Mouse (Mus musculus): ENCODE data around the gene Stac2. TPM values are rescaled to one million over a fixed set of nuclear protein-coding genes. Genes with fewer than 3 reads are reported as not detected.

The Stac2 gene
- total and polyA plus RNA-seq, 3 experiments = 0.05 TPM; not detected in 2

DNA sequence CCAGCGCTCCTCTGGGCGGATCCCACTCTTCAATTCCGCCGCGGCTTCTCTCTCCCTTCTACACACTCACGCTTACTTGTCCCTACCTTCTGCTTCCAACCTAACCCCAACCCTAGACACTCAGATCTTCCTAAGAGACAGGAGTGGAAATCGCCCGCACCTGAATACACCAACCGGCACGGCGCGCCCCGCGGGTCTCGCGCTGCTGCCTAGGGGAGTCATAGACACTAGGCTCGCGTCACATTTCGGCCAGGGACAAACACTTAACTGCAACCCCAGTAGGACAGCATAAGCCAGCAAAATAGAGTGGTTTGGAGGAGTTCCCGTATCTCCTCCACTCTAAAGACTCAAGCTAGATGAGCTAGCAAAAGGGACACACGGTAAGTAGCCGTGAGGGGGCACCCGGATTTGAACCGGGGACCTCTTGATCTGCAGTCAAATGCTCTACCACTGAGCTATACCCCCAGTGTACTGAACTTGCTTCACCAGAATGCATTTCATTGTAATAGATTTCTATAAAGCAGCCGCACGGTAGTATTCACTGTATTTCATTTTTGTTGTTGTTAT lies 64.6 kb downstream of the Stac2 start:
- Histone ChIP-seq H3K27me3 (ENCODE audit: insufficient read depth, low read length) (peaks cover 41% of the 10 kb centered on the region), H3K4me1 (ENCODE audit: insufficient read depth, low read depth, low read length) (peaks cover 49% of the 10 kb centered on the region), H3K4me3 (ENCODE audit: low read depth, low read length) (peak overlapping the region; percentile 86), H3K9me3 (replicated peaks) (no peaks in the 10 kb centered on the region), H3K36me3 (replicated peaks) (peaks cover 5% of the 10 kb centered on the region)
- ATAC-seq (ENCODE audit: extremely low read depth, insufficient number of reproducible peaks, low FRiP score, poor library complexity, severe bottlenecking) (peak; percentile 32), DNase-seq (ENCODE audit: low spot score) (peak; percentile 61)
- TF ChIP-seq CTCF (IDR thresholded peaks at IDR 0.05; ENCODE audit: low read depth, low read length) (no peak), GATA1 (IDR thresholded peaks at IDR 0.05; ENCODE audit: borderline replicate concordance, low read length) (no peak), POLR2AphosphoS5 (IDR thresholded peaks at IDR 0.05; ENCODE audit: insufficient replicate concordance, low read depth, low read length) (no peak), GATA2 (IDR thresholded peaks at IDR 0.05; ENCODE audit: borderline replicate concordance, low read depth, low read length) (no peak), TAL1 (conservative IDR thresholded peaks at IDR 0.05; ENCODE audit: low read depth, low read length) (no peak)

DNA sequence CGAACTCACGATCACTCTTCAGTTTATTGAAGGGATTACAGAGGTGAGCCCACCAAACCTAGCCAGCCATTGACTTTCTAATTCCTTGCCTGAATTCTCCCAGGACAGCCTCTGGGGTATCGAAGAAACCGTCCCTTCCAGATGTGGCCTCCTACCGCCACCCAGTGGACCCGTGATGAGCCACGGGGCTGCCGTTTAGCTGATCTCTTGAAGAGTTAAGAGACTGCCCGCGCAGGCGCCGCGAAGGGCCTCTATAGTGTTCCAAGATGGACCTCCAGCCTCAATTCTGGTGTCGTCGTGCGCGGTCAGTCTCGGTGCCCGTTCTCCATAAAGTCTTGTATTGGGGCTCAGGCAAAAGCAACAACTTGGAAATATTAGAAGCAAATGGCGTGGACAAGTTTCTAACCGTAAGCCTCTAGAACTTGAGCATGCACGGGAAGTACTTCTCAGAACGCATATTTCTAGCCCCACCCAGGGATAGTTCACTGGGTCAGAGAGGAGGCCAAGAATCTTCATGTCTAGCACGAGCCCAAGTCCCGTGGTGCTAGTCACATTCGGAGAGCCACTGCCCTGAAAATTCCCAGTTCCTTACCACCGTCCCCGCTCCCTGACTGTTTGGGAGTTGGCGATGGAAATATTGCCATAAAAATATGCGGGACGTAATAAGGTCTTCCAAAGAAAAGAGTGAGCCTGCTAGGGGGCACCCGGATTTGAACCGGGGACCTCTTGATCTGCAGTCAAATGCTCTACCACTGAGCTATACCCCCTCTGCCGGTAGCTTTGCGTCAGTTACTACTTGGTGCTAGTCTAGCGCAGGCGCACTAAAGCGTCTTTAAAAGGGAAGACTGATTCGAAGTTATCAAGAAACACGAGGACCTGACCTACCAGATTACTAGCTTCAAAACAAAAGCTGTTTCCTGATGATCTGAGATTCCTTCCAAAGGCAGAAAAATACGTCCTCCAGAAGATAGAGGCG lies 65.4 kb downstream of the Stac2 start:
- Histone ChIP-seq H3K27me3 (ENCODE audit: insufficient read depth, low read length) (peaks cover 42% of the 10 kb centered on the region), H3K9me3 (replicated peaks) (no peaks in the 10 kb centered on the region), H3K4me1 (ENCODE audit: insufficient read depth, low read depth, low read length) (peaks cover 49% of the 10 kb centered on the region), H3K4me3 (ENCODE audit: low read depth, low read length) (peak overlapping the region; percentile 86), H3K36me3 (replicated peaks) (peaks cover 5% of the 10 kb centered on the region)
- TF ChIP-seq TAL1 (conservative IDR thresholded peaks at IDR 0.05; ENCODE audit: low read depth, low read length) (no peak), CTCF (IDR thresholded peaks at IDR 0.05; ENCODE audit: low read depth, low read length) (0 out of 2 replicates have a peak, but pooled peaks have one; percentile 40)
- DNase-seq (ENCODE audit: low spot score) (peak; percentile 88), ATAC-seq (ENCODE audit: extremely low read depth, insufficient number of reproducible peaks, low FRiP score, poor library complexity, severe bottlenecking) (peak; percentile 67)

DNA sequence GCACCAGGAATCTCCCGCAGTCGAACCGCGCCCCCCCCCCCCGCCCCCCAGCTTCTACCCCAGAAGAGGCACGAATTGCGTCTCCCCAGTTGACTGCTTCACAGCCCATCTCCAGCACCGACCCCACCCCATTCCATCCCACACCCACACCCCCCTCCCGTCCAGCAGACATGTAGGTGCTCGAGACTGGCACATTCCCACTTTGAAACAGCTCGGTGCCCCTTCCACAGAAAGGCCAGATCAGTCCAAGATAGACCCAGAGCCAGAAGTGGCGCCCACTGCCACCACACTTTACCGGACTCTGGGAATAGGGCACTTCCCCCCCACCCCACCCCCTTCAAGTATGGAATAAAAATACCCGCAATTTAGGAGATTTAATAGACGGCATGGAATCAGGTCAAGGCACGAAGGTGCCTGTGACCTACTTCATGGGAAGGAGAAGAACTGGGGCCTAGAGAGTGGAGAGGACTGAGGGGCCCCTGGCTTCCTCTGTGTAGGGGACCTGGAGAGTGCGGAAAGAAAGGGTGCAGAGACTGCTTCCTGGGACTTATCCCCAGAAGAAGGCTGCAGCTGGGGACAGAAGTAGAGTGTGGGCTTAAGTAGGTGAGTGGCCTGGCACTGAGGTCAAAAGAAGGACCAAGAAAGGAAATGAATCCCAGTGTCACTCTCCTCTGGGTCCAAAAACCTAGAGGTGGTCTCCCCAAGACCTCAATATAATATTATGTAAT lies 66.4 kb downstream of the Stac2 start:
- peaks cover 40% of the 10 kb centered on the region for H3K27me3 ChIP-seq (ENCODE audit: insufficient read depth, low read length)
- DNase-seq (ENCODE audit: low spot score) = no peak
- ATAC-seq (ENCODE audit: extremely low read depth, insufficient number of reproducible peaks, low FRiP score, poor library complexity, severe bottlenecking) = no peak
- H3K4me1 ChIP-seq (ENCODE audit: insufficient read depth, low read depth, low read length) = peaks cover 49% of the 10 kb centered on the region
- H3K4me3 ChIP-seq (ENCODE audit: low read depth, low read length) = peak overlapping the region; percentile 68; the same call in 1 of the 2 replicates
- H3K36me3 ChIP-seq (replicated peaks) = peaks cover 5% of the 10 kb centered on the region
- TF ChIP-seq POLR2AphosphoS5 (IDR thresholded peaks at IDR 0.05; ENCODE audit: insufficient replicate concordance, low read depth, low read length) (no peak), TAL1 (conservative IDR thresholded peaks at IDR 0.05; ENCODE audit: low read depth, low read length) (no peak), GATA1 (IDR thresholded peaks at IDR 0.05; ENCODE audit: borderline replicate concordance, low read length) (no peak), CTCF (IDR thresholded peaks at IDR 0.05; ENCODE audit: low read depth, low read length) (no peak), GATA2 (IDR thresholded peaks at IDR 0.05; ENCODE audit: borderline replicate concordance, low read depth, low read length) (no peak)
- no peaks in the 10 kb centered on the region for H3K9me3 ChIP-seq (replicated peaks)

Other genes with a start within 250 kb of the Stac2 start
- not detected in 2 replicates for gene B230217C12Rik, start 212.7 kb downstream of the Stac2 start, total RNA-seq (2014; fragmentation: Nextera tagmentation)
- gene B230217C12Rik, start 212.7 kb downstream of the Stac2 start, total RNA-seq (2017) = 0.16 TPM in 1 of 2 replicates, not detected in the other
- not detected in 2 replicates for gene B230217C12Rik, start 212.7 kb downstream of the Stac2 start, polyA plus RNA-seq (2012)
- gene Fbxo47, start 169.3 kb downstream of the Stac2 start, total RNA-seq (2014; fragmentation: Nextera tagmentation) = 0.58 and 1.9 TPM in 2 replicates
- 0.55 and 0.70 TPM in 2 replicates for gene Fbxo47, start 169.3 kb downstream of the Stac2 start, total RNA-seq (2017)
- gene Fbxo47, start 169.3 kb downstream of the Stac2 start, polyA plus RNA-seq (2012) = not detected in 2 replicates
- not detected in 2 replicates for gene Plxdc1, start 67.0 kb downstream of the Stac2 start, total RNA-seq (2014; fragmentation: Nextera tagmentation)
- 0.06 and 0.11 TPM in 2 replicates for gene Plxdc1, start 67.0 kb downstream of the Stac2 start, total RNA-seq (2017)
- 0.03 TPM in 2 replicates for gene Plxdc1, start 67.0 kb downstream of the Stac2 start, polyA plus RNA-seq (2012)
- not detected in 2 replicates for gene Arl5c, start 57.3 kb downstream of the Stac2 start, total RNA-seq (2014; fragmentation: Nextera tagmentation)
- gene Arl5c, start 57.3 kb downstream of the Stac2 start, total RNA-seq (2017) = 0.44 TPM in 1 of 2 replicates, not detected in the other
- not detected in 2 replicates for gene Arl5c, start 57.3 kb downstream of the Stac2 start, polyA plus RNA-seq (2012)
- gene Cacnb1, start 30.4 kb downstream of the Stac2 start, total RNA-seq (2014; fragmentation: Nextera tagmentation) = 1.4 TPM in 1 of 2 replicates, not detected in the other
- 0.05 and 0.41 TPM in 2 replicates for gene Cacnb1, start 30.4 kb downstream of the Stac2 start, total RNA-seq (2017)
- gene Cacnb1, start 30.4 kb downstream of the Stac2 start, polyA plus RNA-seq (2012) = 0.61 and 0.63 TPM in 2 replicates
- 3,100 and 3,267 TPM in 2 replicates for gene Rpl19, start 26.8 kb downstream of the Stac2 start, total RNA-seq (2014; fragmentation: Nextera tagmentation)
- 2,161 and 2,395 TPM in 2 replicates for gene Rpl19, start 26.8 kb downstream of the Stac2 start, total RNA-seq (2017)
- gene Rpl19, start 26.8 kb downstream of the Stac2 start, polyA plus RNA-seq (2012) = 2,216 and 2,673 TPM in 2 replicates
- 43.7 and 55.3 TPM in 2 replicates for gene Fbxl20, start 96.9 kb upstream of the Stac2 start, total RNA-seq (2014; fragmentation: Nextera tagmentation)
- gene Fbxl20, start 96.9 kb upstream of the Stac2 start, total RNA-seq (2017) = 22.4 and 23.7 TPM in 2 replicates
- 12.9 and 13.2 TPM in 2 replicates for gene Fbxl20, start 96.9 kb upstream of the Stac2 start, polyA plus RNA-seq (2012)
- gene Med1, start 139.8 kb upstream of the Stac2 start, total RNA-seq (2014; fragmentation: Nextera tagmentation) = 168 and 188 TPM in 2 replicates
- gene Med1, start 139.8 kb upstream of the Stac2 start, total RNA-seq (2017) = 38.9 and 44.2 TPM in 2 replicates
- gene Med1, start 139.8 kb upstream of the Stac2 start, polyA plus RNA-seq (2012) = 16.6 and 18.0 TPM in 2 replicates
- 84.8 and 93.7 TPM in 2 replicates for gene Cdk12, start 149.6 kb upstream of the Stac2 start, total RNA-seq (2014; fragmentation: Nextera tagmentation)
- 45.5 and 54.0 TPM in 2 replicates for gene Cdk12, start 149.6 kb upstream of the Stac2 start, total RNA-seq (2017)
- gene Cdk12, start 149.6 kb upstream of the Stac2 start, polyA plus RNA-seq (2012) = 17.4 and 20.4 TPM in 2 replicates